Mouse (Mus musculus) heart, postnatal 14 days (tissue): Measurements from ENCODE around the gene Dctd. TPM values are rescaled to one million over a fixed set of nuclear protein-coding genes. Genes with fewer than 3 reads are reported as not detected.

Experiments used
- total RNA-seq, 2 experiments: library from RNA; stranded (reverse); gene quantifications; 2 replicates each; pipeline ENCODE4 v1.2.3; 2021

Gene Dctd
- total RNA-seq, 2 experiments from 2014 or later: 1.1 to 2.1 TPM

Other genes starting within 250 kb of the Dctd start
- gene Wwc2, start 108.2 kb upstream of the Dctd start, total RNA-seq: 10 to 100 TPM; 33.2 to 33.4 TPM